Mouse (Mus musculus): ENCODE results near the gene Prpf6. TPM values are rescaled to one million over a fixed set of nuclear protein-coding genes. Genes with fewer than 3 reads are reported as not detected.

The Prpf6 gene
- polyA plus RNA-seq, 1 experiment from 2014 or later: 64.5 TPM

- peaks cover 21% of the 10 kb centered on the region for H3K4me1 ChIP-seq (ENCODE audit: control insufficient read depth, insufficient read depth, low read length)
- WGBS: 89% methylated on average over 3 of the region's 3 CpGs
- no peak overlapping the region for H3K9ac ChIP-seq (ENCODE audit: low read depth, low read length)
- no peak overlapping the region for H3K4me2 ChIP-seq (replicated peaks; ENCODE audit: low read depth, low read length)
- no peak for ATAC-seq (ENCODE audit: low FRiP score, low TSS enrichment)
- no peaks in the 10 kb centered on the region for H3K9me3 ChIP-seq (ENCODE audit: control insufficient read depth, low read length)
- peaks cover 48% of the 10 kb centered on the region for H3K36me3 ChIP-seq (ENCODE audit: control insufficient read depth, insufficient read depth, low read length)
- H3K27me3 ChIP-seq (ENCODE audit: control insufficient read depth, insufficient read depth, low read length): no peaks in the 10 kb centered on the region
- no peak overlapping the region for H3K4me3 ChIP-seq (ENCODE audit: low read length)
- no peak overlapping the region for H3K27ac ChIP-seq (ENCODE audit: low read depth, low read length)
Measured at GRCm38 (mm10) chr2:181583460-181584257, 8.0 kb upstream of the Prpf6 start.

- 96% methylated on average over 4 of the region's 4 CpGs for WGBS
- Histone ChIP-seq H3K4me1 (ENCODE audit: control insufficient read depth, insufficient read depth, low read length) (peaks cover 13% of the 10 kb centered on the region), H3K9ac (ENCODE audit: low read depth, low read length) (no peak within 1 kb of the TSS), H3K9me3 (ENCODE audit: control insufficient read depth, low read length) (no peaks in the 10 kb centered on the region), H3K27me3 (ENCODE audit: control insufficient read depth, insufficient read depth, low read length) (no peaks in the 10 kb centered on the region), H3K36me3 (ENCODE audit: control insufficient read depth, insufficient read depth, low read length) (peaks cover 56% of the 10 kb centered on the region), H3K4me3 (ENCODE audit: low read length) (no peak within 1 kb of the TSS), H3K4me2 (replicated peaks; ENCODE audit: low read depth, low read length) (no peak within 1 kb of the TSS), H3K27ac (ENCODE audit: low read depth, low read length) (no peak within 1 kb of the TSS)
- no peak for ATAC-seq (ENCODE audit: low FRiP score, low TSS enrichment)
Measured at GRCm38 (mm10) chr2:181584411-181584942, 7.2 kb upstream of the Prpf6 start, which contains the start of gene Uckl1. TSS of gene Uckl1 (minus strand) at chr2:181584892.

- no peak overlapping the region for H3K9ac ChIP-seq (ENCODE audit: low read depth, low read length)
- WGBS: 87% methylated on average over 5 of the region's 5 CpGs
- no peak overlapping the region for H3K27ac ChIP-seq (ENCODE audit: low read depth, low read length)
- no peak overlapping the region for H3K4me3 ChIP-seq (ENCODE audit: low read length)
- no peaks in the 10 kb centered on the region for H3K27me3 ChIP-seq (ENCODE audit: control insufficient read depth, insufficient read depth, low read length)
- H3K4me1 ChIP-seq (ENCODE audit: control insufficient read depth, insufficient read depth, low read length): peaks cover 3% of the 10 kb centered on the region
- no peak for ATAC-seq (ENCODE audit: low FRiP score, low TSS enrichment)
- peaks cover 66% of the 10 kb centered on the region for H3K36me3 ChIP-seq (ENCODE audit: control insufficient read depth, insufficient read depth, low read length)
- no peaks in the 10 kb centered on the region for H3K9me3 ChIP-seq (ENCODE audit: control insufficient read depth, low read length)
- H3K4me2 ChIP-seq (replicated peaks; ENCODE audit: low read depth, low read length): no peak overlapping the region
Measured at GRCm38 (mm10) chr2:181585506-181585905, 6.2 kb upstream of the Prpf6 start.

- Histone ChIP-seq H3K4me2 (replicated peaks; ENCODE audit: low read depth, low read length) (no peak overlapping the region), H3K36me3 (ENCODE audit: control insufficient read depth, insufficient read depth, low read length) (peaks cover 70% of the 10 kb centered on the region), H3K27me3 (ENCODE audit: control insufficient read depth, insufficient read depth, low read length) (no peaks in the 10 kb centered on the region), H3K4me3 (ENCODE audit: low read length) (no peak overlapping the region), H3K9ac (ENCODE audit: low read depth, low read length) (no peak overlapping the region), H3K9me3 (ENCODE audit: control insufficient read depth, low read length) (no peaks in the 10 kb centered on the region), H3K4me1 (ENCODE audit: control insufficient read depth, insufficient read depth, low read length) (peaks cover 2% of the 10 kb centered on the region; the same call in 1 of the 2 replicates), H3K27ac (ENCODE audit: low read depth, low read length) (no peak overlapping the region)
- no peak for ATAC-seq (ENCODE audit: low FRiP score, low TSS enrichment)
- 92% methylated on average over 3 of the region's 3 CpGs for WGBS
Measured at GRCm38 (mm10) chr2:181586124-181586523, 5.5 kb upstream of the Prpf6 start.

- Histone ChIP-seq H3K36me3 (ENCODE audit: control insufficient read depth, insufficient read depth, low read length) (peaks cover 70% of the 10 kb centered on the region), H3K9ac (ENCODE audit: low read depth, low read length) (no peak overlapping the region), H3K4me1 (ENCODE audit: control insufficient read depth, insufficient read depth, low read length) (peaks cover 9% of the 10 kb centered on the region; the same call in 1 of the 2 replicates), H3K27ac (ENCODE audit: low read depth, low read length) (no peak overlapping the region), H3K4me2 (replicated peaks; ENCODE audit: low read depth, low read length) (no peak overlapping the region), H3K9me3 (ENCODE audit: control insufficient read depth, low read length) (no peaks in the 10 kb centered on the region), H3K4me3 (ENCODE audit: low read length) (no peak overlapping the region), H3K27me3 (ENCODE audit: control insufficient read depth, insufficient read depth, low read length) (no peaks in the 10 kb centered on the region)
- WGBS: 82% methylated on average over 6 of the region's 6 CpGs
- no peak for ATAC-seq (ENCODE audit: low FRiP score, low TSS enrichment)
Measured at GRCm38 (mm10) chr2:181587796-181588195, 3.9 kb upstream of the Prpf6 start.

DNA sequence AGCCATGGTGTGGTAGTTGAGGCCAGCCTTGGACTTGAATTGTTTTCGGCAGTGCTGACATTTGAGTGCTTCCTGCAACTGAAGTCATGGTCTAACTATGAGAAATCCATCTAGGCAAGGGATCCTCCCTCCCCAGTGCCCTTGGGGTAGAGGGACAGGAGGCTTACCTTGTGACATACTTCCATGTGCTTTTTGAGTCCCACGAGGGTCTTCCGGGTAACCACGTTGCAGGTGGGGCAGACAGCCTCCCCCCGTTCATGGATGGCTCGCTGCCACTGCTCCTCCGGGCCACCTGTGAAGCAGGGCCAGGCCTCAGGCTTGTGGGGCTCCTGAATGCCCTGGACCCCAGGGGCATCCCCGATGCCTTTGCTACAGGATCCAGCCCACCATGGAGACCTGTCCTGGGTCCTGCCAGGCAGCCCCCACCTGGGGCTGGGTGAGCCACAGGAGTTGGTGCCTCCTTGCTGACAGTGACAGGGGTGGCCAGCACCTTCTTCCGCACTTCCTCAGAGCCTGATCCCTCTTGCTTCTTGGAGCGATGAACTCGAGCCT, 3.4 kb upstream of the Prpf6 start:
- peaks cover 12% of the 10 kb centered on the region; the same call in 1 of the 2 replicates for H3K4me1 ChIP-seq (ENCODE audit: control insufficient read depth, insufficient read depth, low read length)
- no peak overlapping the region for H3K9ac ChIP-seq (ENCODE audit: low read depth, low read length)
- no peak overlapping the region for H3K27ac ChIP-seq (ENCODE audit: low read depth, low read length)
- H3K36me3 ChIP-seq (ENCODE audit: control insufficient read depth, insufficient read depth, low read length): peaks cover 70% of the 10 kb centered on the region
- H3K27me3 ChIP-seq (ENCODE audit: control insufficient read depth, insufficient read depth, low read length): no peaks in the 10 kb centered on the region
- H3K9me3 ChIP-seq (ENCODE audit: control insufficient read depth, low read length): no peaks in the 10 kb centered on the region
- H3K4me3 ChIP-seq (ENCODE audit: low read length): no peak overlapping the region
- WGBS: 87% methylated on average over 11 of the region's 11 CpGs
- no peak overlapping the region for H3K4me2 ChIP-seq (replicated peaks; ENCODE audit: low read depth, low read length)
- no peak for ATAC-seq (ENCODE audit: low FRiP score, low TSS enrichment)

DNA sequence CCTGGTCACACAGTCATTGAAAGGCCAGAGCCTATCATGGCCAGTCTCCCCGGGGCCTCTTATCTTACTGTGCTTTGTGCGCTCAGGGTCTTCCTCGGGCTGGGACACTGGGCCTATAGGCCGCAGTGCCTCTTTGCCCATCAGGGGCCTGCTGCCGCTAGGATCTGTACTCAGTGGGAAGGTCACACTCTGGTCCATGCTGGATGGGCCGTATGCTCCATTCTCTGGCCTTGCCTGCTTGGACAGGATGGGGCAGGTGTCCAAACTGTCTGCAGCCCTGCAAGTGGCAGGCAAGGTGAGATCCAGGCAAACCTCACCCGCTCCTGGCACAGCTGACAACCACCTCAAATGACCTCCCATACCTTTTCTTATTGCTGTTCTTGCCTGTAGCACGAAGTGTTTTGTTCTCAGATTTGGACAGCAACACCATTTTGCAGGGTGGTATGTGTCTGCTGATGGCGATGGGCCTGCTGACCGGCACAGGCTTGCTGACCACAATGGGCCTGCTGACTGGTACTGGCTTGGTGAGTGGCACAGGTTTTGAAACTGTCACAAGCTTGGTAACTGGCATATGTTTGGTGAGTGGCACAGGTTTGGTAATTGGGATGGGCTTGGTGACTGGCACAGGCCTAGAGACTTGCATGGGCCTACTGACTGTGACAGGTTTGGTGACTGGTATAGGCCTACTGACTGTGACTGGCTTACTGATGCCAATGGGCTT, 2.5 kb upstream of the Prpf6 start:
- Histone ChIP-seq H3K36me3 (ENCODE audit: control insufficient read depth, insufficient read depth, low read length) (peaks cover 66% of the 10 kb centered on the region), H3K9me3 (ENCODE audit: control insufficient read depth, low read length) (no peaks in the 10 kb centered on the region), H3K4me3 (ENCODE audit: low read length) (no peak overlapping the region), H3K27me3 (ENCODE audit: control insufficient read depth, insufficient read depth, low read length) (no peaks in the 10 kb centered on the region), H3K4me1 (ENCODE audit: control insufficient read depth, insufficient read depth, low read length) (peaks cover 12% of the 10 kb centered on the region; the same call in 1 of the 2 replicates), H3K4me2 (replicated peaks; ENCODE audit: low read depth, low read length) (no peak overlapping the region), H3K9ac (ENCODE audit: low read depth, low read length) (peak overlapping the region; percentile 18; the same call in 1 of the 2 replicates), H3K27ac (ENCODE audit: low read depth, low read length) (no peak overlapping the region)
- ATAC-seq (ENCODE audit: low FRiP score, low TSS enrichment): no peak
- 93% methylated on average over 10 of the region's 10 CpGs for WGBS

DNA sequence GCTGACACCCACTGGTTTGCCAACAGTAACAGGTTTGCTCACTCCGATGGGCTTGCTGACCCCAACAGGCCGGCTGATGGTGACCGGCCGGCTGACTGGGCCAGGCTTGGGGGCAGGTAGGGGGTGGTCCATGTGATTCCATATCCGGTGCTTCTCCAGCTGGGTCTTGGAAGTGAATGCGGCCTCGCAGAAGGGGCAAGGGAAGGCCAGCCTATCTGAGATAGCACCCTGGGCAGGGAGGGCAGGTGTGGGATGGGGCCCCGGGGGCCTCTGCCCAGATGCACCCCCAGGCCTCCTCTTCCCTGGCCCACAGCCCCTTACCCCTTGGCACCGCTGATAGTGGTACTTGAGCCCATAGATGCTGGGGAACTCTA, 1.9 kb upstream of the Prpf6 start:
- H3K27ac ChIP-seq (ENCODE audit: low read depth, low read length): no peak overlapping the region
- H3K9ac ChIP-seq (ENCODE audit: low read depth, low read length): no peak overlapping the region
- no peaks in the 10 kb centered on the region for H3K9me3 ChIP-seq (ENCODE audit: control insufficient read depth, low read length)
- H3K4me2 ChIP-seq (replicated peaks; ENCODE audit: low read depth, low read length): no peak overlapping the region
- no peak for ATAC-seq (ENCODE audit: low FRiP score, low TSS enrichment)
- peaks cover 60% of the 10 kb centered on the region for H3K36me3 ChIP-seq (ENCODE audit: control insufficient read depth, insufficient read depth, low read length)
- H3K27me3 ChIP-seq (ENCODE audit: control insufficient read depth, insufficient read depth, low read length): no peaks in the 10 kb centered on the region
- H3K4me1 ChIP-seq (ENCODE audit: control insufficient read depth, insufficient read depth, low read length): peaks cover 12% of the 10 kb centered on the region; the same call in 1 of the 2 replicates
- H3K4me3 ChIP-seq (ENCODE audit: low read length): no peak overlapping the region
- 92% methylated on average over 9 of the region's 9 CpGs for WGBS

Data from kidney, embryonic 14.5 days (tissue).